Mouse (Mus musculus): Measurements from ENCODE around the gene Sorcs1.
A peak's percentile ranks its signal among the peaks of the same experiment; 100 is the strongest.

Sorcs1 gene

DNA sequence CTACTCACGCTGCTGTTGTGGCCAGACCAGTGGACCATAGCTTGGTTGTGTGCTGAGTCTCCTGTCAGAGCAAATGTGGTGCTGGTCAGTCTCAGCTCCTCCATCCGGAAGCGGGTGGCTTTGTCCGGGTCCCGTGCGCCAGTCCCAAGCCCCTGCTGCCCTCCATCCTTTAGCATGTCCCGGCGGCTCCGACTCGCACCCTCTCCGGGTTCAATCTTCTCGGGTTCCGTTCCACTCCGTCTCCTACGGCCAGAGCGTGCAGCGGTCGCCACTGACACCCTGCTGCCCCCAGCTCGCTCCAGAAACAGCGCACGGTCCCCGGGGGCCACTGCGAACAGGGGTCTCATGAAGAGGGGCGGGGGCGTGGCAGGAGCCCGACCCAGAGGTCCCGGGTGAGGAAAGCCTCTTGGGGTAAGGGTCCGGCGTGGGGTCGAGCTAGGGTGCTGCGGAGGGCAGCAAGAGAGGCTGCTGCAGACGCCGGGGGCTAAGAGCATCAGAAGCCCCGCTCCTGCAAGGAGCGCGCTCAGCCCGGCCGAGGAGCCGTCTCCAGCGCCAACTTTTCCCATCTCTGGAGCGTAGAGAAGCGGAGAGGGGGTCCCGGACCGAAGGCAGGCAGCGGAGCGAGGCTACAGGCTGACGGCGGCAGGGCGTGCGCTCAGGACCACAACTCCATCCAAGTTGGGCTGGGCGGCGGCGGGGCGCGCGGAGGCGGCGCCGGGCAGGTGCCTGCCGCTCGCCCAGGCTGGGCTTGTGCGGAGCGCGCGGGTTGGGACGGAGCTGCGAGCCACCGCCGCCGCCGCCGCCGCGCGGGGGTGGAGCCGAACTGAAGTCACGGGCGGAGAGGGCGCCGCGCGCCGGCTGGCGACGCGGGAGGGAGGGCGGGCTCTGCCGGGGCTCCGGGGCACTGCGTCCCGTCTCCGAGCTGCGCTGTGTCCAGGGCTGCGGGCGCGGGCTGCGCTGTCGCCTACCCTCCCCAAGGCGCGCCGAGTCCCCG lies at the start of gene Sorcs1:
Sorcs1 (minus strand) TSS at position 744 of the 994 bp plus-strand sequence.
- peak; percentile 81 for DNase-seq (ENCODE audit: low read depth, low spot score)

DNA sequence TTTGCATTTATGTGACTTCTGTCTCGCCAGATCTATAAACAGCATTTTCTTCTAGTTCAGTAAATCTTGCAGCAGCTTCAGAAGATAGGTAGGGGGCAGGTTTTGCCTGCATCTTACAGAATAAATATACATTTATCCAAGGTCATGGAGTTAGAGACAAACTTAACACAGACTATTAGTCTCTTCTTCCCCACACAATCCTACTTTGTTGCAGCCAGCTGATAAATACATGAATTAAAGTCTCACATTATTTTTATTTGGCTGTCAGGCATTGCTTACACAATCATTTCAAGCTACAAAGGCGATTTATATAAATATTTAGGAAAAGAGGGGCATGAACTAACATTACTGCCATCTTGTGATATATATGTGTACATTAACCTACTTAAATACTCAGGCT lies 4.8 kb upstream of the Sorcs1 start:
- no peak for DNase-seq (ENCODE audit: low read depth, low spot score)

DNA sequence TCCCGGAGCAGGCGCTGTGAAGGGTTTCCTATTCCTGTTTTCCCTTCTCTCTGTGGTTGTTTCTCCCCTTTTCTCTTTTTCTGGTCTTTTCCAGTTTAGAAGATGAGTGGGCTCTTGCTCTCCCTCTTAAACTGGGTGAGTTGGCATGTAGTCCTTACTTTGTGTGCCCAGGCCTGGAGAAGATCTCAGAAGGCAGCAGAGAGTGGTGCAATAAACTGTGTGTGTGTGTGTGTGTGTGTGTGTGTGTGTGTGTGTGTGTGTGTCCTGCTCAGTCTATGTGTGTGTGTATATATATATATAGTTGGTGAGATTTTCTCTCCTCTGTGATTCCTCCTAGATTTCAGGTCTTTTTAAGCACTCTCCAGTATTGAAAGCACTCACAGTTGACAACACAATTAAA lies 500 bp upstream of the Sorcs1 start:
- DNase-seq (ENCODE audit: low read depth, low spot score), result no peak

DNA sequence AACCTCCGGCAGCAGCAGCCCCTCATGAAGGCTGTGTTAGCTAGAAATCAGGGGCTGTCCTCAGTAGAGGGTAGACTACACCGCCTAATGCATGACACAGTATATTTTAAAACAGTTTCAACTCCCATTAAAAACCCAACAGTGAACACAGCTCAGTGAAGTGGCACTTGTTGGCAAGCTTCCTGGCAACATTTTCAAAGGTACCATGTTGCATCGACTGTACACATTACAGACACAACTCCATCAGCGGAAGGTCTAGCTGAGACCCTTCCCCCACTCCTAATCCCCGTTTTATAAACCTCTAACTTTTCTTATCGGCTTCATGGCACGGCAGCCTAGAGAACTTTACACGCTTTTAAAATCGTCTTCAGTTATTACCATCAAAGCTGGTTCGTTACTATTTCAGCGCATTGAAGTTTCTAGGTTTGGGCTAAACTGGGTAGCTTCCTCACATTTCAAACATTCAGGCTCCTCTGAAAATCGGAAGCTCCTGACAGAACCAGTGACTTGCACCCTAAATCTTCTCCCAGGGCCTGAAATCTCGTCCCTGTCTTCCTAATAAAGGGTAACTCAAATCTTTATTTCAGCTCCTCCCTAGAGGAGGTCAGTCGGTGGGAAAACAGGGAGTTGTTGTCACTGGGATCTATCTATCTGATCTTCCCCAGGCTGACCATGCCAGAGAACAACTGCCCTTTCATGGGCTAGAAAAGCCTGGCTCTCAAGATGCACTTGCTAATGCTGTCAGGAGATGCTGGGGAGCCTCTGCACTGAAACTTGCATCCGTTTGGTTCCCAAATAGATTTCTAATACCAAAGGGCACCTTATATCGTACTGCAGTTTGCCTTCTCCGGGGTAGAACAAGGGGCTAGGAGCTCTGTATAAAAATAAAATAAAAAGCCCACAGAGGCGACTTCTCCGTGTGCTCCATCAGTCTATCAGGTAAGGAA lies 1.6 kb downstream of the Sorcs1 start:
- no peak for DNase-seq (ENCODE audit: low read depth, low spot score)

DNA sequence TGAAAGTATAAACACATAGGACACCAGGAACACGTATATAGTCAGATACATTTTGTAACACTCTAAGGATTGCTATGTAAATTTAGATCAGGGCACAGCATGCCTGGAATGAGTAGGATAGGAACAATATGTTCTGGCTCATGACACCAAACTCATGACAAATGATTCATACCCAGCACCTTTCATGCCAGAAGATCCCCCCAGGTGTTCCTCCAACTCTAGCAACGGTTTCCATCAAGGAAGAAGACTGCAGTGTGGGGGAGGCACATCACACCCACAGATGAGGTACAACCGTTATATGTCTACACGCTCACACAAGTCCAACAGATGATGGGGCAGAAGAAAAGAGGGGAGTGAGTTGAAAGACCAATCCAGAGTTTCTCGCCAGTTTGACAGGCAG lies 3.5 kb downstream of the Sorcs1 start:
- DNase-seq (ENCODE audit: low read depth, low spot score), result no peak

DNA sequence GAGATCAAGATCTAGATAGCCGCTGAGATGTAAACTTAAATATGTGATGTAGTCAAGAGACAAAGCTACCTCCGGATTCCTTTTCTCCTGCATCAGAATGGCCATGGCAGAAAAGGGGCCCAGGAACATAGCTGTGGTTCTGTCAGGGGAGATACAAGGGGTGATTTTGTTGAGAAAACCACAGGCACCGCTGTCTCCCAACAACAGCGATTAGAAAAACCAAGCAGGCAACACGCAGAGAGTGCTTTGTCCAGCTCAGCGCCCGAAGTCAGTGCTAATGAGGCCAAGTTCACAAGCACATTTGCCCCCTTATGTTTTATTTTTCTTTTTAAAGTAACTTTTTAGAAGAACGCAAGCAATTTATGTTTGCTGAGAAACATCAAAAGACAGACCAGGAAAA lies 10.9 kb downstream of the Sorcs1 start:
- DNase-seq (ENCODE audit: low read depth, low spot score), result no peak

DNA sequence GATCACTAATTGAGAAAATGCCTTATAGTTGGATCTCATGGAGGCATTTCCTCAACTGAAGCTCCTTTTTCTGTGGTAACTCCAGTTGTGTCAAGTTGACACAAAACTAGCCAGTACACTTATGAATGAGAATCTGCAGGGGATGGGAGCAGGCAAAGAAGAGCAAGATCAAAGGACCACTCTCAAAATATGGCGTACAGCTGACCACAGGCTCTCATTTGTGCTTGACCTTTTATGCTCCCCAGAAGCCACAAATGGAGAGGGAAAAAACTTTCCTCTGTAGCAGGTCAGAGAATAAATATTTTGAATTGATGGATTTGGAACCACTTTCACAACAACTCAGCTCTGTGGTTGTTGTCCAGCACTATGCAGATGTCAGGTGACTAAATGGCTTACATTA lies 14.1 kb downstream of the Sorcs1 start:
- no peak for DNase-seq (ENCODE audit: low read depth, low spot score)

DNA sequence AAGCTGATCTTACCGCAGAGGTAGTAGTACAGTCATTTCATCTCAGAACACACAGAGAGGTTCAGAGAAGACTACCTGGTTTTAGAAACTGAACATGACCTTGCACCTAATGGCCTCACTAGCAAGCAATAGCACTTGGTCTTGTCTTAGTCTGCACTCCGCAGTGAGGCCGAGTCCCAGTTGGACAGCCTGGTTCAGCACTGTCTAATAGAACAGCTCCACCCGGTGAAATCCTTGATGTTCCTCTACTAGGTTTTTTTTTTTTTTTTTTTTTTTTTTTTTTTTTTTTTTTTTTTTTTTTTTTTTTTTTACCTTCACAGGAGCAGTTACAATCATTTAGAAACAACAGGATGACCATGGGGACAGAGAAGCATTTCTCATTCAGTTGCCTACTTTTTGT lies 19.3 kb downstream of the Sorcs1 start:
- peak; percentile 45 for DNase-seq (ENCODE audit: low read depth, low spot score)

DNA sequence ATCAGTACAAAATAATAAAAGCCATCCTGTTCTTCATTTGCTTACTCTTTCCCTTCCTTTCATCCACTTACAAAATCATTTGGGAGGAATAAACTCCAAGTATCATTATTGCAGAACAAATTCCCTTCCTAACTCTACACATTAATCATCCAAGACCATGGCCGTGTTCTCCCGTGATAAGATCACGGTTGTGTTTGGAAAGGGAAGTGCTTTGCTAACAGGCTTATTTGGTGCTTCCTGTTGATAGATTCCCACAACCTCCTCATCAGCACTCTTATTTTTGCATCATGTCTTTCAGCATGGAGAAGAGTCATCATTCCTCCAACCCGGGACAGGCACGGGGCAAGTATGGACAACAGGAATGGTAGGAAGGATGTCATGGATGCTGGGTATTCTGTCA lies 25.7 kb downstream of the Sorcs1 start:
- no peak for DNase-seq (ENCODE audit: low read depth, low spot score)

DNA sequence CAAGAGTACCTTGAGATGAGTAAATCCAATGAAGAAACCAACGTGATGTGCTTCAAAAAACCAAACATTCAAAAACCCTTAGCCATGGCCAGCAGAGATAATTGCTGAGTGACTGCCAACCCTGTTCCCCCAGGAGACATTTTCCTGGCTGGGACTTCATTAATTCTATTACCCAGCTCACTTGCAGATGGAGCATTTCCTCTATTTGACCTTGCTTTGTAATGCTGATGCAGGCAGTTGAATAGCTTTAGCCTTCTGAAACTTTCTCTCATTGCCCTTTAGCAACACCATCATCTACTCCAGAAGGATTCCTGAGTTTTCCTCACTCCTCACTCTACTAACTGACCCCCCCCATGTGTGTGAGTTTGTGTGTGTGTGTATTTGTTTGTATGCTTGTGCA lies 34.6 kb downstream of the Sorcs1 start:
- DNase-seq (ENCODE audit: low read depth, low spot score), result no peak

DNA sequence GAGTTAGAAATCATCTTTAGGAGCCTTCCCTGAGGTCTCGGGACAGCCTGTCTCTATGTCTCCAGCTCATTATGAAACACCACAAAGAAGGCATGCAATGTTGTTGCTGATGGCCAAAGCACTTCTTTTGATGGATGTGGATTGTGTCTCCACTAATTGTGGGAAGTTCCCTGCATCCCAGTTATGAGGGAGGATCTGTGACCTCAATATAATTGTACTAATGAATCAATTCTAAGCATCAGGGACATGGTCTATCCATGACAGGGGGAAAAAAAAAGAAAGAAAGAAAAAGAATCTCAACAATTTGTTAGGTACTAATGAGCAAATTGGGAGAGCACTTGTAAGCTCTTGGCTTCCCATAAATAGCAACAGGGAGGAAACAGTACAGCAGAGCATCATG lies 36.3 kb downstream of the Sorcs1 start:
- DNase-seq (ENCODE audit: low read depth, low spot score), result no peak

DNA sequence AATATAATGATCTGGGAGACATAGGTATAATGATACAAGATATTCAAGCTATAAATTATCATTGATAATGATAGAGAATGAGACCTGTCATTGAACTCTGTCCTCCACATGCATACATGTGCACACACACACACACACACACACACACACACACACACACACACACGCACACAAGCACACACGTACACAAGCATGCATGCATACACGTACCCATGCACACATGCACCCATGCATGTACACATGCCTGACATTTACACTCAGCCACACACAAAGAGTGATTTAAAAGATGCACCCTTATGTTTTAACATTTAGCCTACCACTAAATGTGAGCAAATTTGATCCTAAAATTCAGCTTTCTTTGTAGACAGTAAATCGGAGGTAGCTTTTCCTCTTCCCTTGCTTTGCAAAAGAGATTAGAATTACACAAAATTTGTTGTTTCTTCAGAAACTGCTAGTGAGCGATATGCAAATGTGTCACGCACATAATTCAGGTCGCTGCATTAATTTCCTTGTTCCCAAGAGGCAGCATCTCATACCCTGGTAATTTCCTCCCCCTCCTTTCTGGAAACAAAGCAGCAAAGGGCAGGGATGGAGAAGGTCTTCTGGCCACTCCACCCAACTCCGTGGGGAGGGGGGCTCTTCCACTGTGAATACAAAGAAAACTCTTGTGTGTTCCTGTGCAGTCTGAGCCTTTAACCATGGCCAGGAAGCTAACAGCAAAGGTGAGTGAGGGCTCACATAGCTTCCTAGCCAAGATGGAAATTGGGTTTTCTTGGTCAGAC lies 38.0 kb downstream of the Sorcs1 start:
- DNase-seq (ENCODE audit: low read depth, low spot score), result no peak

DNA sequence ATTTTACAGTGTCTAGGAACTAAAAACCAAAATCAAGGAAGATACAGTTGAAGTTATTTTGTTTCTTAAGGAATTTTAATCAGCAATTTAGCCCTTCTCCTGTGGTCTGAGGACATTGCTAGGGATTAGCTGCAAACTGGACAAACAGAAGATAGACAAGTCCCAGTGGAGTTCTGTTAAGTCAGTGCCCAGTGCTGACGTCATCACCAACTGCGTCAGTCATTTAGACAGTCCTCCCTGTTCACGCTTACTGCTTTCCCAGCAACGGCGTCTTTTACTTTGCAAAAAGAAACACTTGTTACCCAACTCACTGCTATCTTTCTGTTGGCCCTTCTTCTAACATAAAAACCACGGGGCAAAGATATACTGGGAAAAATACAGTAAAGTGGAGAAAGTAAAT lies 40.3 kb downstream of the Sorcs1 start:
- no peak for DNase-seq (ENCODE audit: low read depth, low spot score)

DNA sequence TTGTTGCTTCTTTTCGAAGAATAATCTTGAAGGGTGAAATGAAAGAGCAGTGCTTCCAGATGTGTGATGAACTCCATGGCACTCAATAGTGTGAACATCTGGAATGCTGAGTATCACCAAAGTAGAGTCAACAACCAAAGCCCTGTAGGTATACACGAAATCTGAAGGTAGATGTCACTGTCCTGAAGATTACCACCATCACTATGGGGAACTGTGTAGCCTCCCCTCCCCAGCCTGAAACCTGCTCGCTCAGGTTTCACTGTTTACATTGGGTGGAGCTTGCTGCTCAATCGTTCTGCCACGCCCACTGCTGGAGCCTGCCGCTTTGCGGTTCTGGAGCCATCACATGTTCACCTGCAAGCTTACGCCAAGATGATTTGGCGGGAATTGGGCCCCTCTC lies 64.4 kb downstream of the Sorcs1 start:
- no peak for DNase-seq (ENCODE audit: low read depth, low spot score)

DNA sequence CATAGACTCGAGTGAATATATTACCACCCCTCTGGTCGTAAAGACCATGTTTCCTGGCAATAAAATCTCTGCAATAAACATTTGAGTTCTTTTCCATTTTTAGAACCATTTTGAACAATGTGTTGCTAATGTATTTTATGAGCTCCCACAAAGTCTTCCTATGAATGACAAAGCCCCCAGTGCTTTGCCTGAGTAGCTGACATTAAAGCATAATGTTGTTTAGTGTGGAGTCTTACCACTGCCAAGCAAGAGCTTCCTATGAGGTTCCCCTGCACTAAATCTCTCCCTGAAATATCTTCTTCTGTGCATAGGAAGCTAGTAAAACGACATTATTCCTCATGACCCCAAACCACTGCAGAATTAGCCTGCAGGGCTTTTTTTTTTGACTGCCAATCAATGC lies 66.8 kb downstream of the Sorcs1 start:
- DNase-seq (ENCODE audit: low read depth, low spot score), result no peak

DNA sequence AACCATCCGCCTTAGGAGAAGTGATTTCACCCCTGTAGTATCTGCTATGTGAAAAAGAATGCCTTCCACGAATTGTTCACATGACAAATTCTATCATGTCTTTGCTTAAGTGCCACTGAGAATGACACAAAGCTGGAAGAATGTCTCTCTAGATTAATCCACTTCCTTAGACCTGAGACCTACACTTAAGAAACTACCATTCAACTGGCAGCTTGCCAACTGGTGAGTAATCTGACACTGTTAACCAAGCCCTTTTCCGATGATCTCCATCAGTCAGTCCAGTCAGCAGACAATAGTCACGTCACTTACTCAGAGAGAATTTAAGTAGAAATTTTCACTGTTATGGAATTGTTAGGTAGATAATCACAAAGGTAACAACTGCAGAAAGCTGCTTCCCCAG lies 74.6 kb downstream of the Sorcs1 start:
- peak; percentile 44 for DNase-seq (ENCODE audit: low read depth, low spot score)

DNA sequence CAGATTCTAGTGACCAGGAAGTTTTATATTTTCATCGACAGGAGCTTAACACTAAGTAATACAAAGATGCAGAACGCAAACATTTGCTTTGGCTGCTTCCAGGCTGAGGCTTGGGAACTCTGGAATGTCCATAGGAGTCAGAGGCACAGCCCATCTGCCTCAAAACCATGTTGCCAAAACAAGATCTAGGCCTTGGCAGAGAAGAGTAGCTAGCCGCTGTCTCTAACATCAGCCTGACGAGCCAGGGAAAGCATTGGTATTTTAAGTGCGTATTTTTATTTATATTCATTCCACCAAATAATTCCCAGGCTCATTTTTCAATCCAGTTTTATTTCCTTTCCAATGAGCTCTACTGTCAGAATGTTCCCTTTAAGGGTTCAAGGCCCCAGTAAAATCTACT lies 75.1 kb downstream of the Sorcs1 start:
- no peak for DNase-seq (ENCODE audit: low read depth, low spot score)

DNA sequence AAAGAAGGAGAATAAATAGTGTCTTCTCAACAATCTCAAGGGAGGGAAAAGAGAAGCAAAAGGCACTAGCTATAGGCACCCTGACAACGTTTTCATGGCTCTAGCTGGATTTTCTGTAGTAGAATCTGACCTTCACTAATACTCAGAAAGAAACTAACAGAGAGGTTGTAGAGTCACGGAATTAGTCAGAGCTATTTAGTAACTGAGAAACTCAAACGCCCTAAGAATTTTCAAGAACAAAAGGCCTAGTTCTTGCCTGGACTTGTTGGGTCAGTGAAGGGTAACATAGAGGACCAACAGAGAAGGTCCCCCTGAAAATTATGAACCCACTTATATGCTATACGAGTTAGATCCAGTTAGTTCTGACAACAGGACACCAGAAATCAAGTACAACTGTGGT lies 81.1 kb downstream of the Sorcs1 start:
- DNase-seq (ENCODE audit: low read depth, low spot score), result no peak

DNA sequence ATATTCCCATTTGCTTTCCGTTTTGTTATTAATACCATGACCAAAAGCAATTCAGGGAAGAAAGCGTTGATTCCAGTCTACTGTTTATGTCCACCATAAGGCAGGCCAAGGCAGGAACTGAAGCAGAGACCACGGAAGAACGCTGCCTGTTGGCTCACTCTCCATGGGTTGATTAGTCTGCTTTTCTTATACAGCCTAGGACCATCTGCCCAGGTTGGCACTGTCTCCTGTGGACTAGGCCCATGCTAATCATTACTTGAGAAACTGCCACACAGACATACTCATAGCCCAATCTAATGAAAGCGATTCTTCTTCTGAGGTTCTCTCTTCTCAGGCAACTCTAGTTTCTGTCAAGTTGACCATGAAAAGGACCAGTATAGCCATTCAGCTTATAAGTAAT lies 92.3 kb downstream of the Sorcs1 start:
- DNase-seq (ENCODE audit: low read depth, low spot score), result no peak

DNA sequence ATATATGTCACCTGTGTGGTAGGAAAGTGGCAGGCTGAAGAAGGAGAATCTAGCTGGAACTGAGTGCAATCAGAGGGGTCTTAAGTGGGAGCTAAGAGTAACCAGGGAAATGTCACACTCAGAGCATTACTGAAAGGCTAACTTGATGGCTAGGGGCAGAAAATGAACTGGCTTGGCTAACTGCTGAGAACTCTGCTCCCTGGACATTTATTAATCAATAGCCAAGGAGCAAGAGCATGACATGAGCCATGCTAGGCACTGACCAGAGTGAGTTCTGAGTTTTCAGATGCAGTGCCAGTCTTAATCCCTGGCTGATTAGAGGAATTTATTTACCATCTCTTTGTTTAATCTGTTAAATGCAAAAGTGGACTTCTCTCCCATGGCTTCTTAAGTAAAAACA lies 95.5 kb downstream of the Sorcs1 start:
- DNase-seq (ENCODE audit: low read depth, low spot score), result no peak

DNA sequence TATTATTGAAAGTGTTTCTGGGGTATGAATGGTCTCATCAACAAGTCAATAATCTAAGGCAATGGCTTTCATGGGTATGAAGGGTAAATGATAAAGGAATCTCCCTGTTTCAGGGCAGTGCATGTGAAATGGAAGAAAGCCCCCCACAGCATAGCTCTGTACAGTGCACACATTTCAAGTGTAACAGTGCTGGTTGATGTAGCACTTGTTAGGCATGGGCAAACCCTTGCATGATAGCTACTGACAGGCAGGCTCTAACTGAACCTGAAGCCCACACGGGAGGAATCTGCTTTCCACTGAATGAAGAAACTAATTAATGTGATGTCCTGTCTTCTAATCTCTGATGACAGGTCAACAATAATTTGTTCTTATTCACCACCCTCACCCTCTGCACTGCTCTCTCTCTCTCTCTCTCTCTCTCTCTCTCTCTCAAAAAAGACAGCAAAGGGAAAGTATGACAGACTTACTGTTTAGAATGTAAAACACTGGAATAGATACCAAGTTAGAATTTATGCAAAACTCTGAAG lies 108.7 kb downstream of the Sorcs1 start:
- no peak for DNase-seq (ENCODE audit: low read depth, low spot score)
